Mouse (Mus musculus): ENCODE results near the gene Ganab. TPM values are rescaled to one million over a fixed set of nuclear protein-coding genes. Genes with fewer than 3 reads are reported as not detected.
"Not testable (repeated sequence)": the region's sequence is repeated elsewhere in the genome, so short reads cannot be mapped to it uniquely, and the experiment has no call there.

Gene Ganab
- total and polyA plus RNA-seq, 3 experiments = 98.7 to 199 (median 172) TPM

- peak; percentile 96 for DNase-seq
These were observed 9.1 kb upstream of the Ganab start, which contains the start of the genes 1810009A15Rik and Gm49416 for GRCm38 (mm10) chr19:8888511-8889385. 1810009A15Rik (plus strand) TSS chr19:8888853. Gm49416 (plus strand) TSS chr19:8888926.

GRCm38 (mm10) chr19:8892829-8893766 is 4.8 kb upstream of the Ganab start, which contains the start of gene Ints5:
Ints5 (plus strand) TSS chr19:8893005.
- DNase-seq = peak; percentile 89

- no peak for DNase-seq
These were observed 2.4 kb upstream of the Ganab start for GRCm38 (mm10) chr19:8895397-8895960.

GRCm38 (mm10) chr19:8896231-8896630 is 1.6 kb upstream of the Ganab start:
- not testable (repeated sequence) for DNase-seq

- peak; percentile 62 for DNase-seq
These were observed 533 bp upstream of the Ganab start for GRCm38 (mm10) chr19:8897211-8897864.

- DNase-seq = no peak
These were observed 705 bp downstream of the Ganab start for GRCm38 (mm10) chr19:8898576-8898975.

- no peak for DNase-seq
These were observed 1.2 kb downstream of the Ganab start for GRCm38 (mm10) chr19:8899079-8899478.

GRCm38 (mm10) chr19:8903412-8903811 is 5.5 kb downstream of the Ganab start:
- DNase-seq = no peak

GRCm38 (mm10) chr19:8908531-8908930 is 10.7 kb downstream of the Ganab start:
- no peak for DNase-seq

- DNase-seq = no peak
These were observed 13.9 kb downstream of the Ganab start for GRCm38 (mm10) chr19:8911810-8912209.

GRCm38 (mm10) chr19:8914212-8914611 is 16.3 kb downstream of the Ganab start:
- no peak for DNase-seq

- no peak for DNase-seq
These were observed 21.1 kb downstream of the Ganab start for GRCm38 (mm10) chr19:8919000-8919399.

- DNase-seq = no peak
These were observed 21.8 kb downstream of the Ganab start for GRCm38 (mm10) chr19:8919684-8920072.

- peak; percentile 98 for DNase-seq
These were observed 22.3 kb downstream of the Ganab start, which contains the start of gene B3gat3 for GRCm38 (mm10) chr19:8920073-8920736. B3gat3 (plus strand) TSS chr19:8920374.

GRCm38 (mm10) chr19:8920836-8921291 is 23.0 kb downstream of the Ganab start:
- peak; percentile 45 for DNase-seq

GRCm38 (mm10) chr19:8921741-8922140 is 23.9 kb downstream of the Ganab start:
- DNase-seq = no peak

GRCm38 (mm10) chr19:8926766-8927165 is 28.9 kb downstream of the Ganab start:
- DNase-seq = no peak

GRCm38 (mm10) chr19:8927891-8928525 is 30.1 kb downstream of the Ganab start:
- DNase-seq = no peak

GRCm38 (mm10) chr19:8928689-8929223 is 30.9 kb downstream of the Ganab start:
- DNase-seq = no peak

All from adrenal gland, adult 2 months (tissue).